Mouse (Mus musculus): ENCODE measurements around the gene Eme2.
A peak's percentile ranks its signal among the peaks of the same experiment; 100 is the strongest.

Gene Eme2

DNA sequence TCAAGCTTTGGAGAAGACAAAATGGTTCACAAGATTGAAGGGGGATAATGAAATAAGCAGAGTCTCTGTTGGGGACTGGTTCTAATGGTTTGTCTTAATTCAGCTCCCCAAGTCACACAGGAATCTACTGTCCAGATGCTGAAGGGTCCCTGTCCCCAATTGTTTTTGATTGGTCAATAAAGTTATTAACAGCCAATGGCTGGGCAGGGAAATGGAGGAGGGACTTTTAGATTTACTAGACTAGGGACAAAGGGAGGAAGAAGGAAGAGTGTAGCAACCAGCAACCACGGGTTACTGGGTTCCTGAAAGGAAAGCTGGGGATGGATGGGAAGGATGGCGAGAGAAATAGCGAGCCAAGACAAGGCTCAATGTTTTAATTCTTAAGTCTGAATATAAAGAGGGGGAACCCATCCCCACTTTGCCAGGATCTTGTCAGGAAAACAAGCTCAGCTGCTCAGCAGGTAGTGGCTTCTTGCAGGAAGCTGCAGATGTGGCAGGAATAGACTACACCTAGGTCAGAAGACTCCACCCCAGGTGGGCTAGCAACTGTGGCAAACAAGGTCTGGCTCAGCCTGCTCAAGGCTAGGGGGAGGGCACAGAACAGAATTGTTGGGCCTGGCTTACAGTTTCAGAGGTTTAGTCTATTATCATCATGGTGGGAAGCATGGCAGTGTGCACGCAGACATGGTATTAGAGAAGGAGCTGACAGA is 21.0 kb downstream of the Eme2 start:
- no peak for DNase-seq

DNA sequence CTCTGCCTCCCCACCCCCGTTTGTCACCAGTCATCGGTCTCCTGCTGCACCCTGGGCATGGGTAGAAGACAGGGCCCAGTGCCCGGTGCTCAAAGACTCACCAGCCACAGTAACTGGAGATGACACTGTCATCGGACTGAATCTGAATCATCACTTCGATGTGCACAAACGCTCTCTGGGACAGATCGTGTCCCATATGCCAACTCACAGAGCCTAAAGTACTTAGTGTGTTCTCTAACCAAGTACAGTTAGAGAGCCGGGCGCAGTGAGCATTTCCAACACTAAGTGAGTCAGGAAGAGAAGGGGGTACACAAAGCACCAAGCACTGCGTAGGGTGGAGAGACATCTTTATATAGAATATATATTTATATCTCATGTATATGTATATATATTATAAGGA is 27.0 kb downstream of the Eme2 start:
- no peak for DNase-seq

- peak; percentile 90 for DNase-seq
Observed at GRCm38 (mm10) chr17:24865776-24866175, 29.1 kb downstream of the Eme2 start, which contains the start of gene Igfals. Gene Igfals, plus strand, starts transcription at chr17:24865997.

- DNase-seq = no peak
Observed at GRCm38 (mm10) chr17:24861785-24862184, 33.1 kb downstream of the Eme2 start.

DNA sequence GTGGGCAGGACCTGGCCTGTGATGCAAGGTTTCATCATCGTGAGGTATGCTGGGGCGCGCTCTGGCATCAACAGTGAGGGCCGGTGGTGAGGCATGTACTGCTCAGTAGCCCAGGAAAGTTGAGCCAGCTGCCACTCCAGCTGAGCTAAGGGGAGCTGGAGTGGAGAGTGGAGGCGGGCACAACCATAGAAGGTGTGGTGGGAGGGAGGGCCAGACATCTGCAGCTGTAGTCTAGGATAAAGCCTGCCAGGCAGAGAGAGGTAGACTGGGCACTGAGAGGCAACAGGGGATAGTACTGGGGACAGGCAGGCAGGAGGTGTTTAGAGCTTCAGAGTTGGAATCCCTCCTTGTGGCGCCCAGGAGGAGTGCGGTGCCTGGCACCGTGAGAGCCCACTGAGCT is 34.8 kb downstream of the Eme2 start:
- DNase-seq = no peak

GRCm38 (mm10) chr17:24858967-24859366 is 35.9 kb downstream of the Eme2 start:
- DNase-seq = no peak

DNA sequence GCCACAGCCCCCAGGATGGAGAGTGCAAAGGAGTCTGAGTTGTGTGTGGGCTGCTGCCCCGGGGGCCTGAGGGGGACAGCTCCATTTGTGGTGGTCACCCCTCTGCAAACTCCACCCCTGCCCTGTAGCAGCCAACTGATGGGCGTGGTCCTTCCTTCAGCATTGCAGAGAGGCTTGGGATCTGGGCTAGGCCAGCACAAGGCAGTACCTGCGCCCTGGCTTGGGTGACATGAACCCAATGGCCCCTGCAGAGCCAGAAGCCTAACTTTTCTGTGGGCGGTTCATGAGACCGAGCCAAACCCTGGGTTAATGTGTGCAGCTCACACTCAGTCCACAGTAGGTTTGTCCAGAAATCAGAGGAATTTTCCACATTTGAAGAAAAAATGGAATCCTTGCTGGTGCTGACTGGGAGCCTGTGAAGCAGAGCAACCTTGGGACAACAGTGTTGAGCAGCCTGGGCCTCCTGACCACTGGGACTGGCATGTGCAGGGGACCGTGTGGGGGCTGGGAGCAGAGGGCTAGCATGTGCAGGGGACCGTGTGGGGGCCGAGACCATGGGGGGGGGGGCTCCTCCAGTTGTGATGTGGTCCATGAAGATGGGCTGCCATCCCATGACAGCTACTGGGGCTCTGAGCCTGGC is 36.9 kb downstream of the Eme2 start:
- DNase-seq = no peak

DNA sequence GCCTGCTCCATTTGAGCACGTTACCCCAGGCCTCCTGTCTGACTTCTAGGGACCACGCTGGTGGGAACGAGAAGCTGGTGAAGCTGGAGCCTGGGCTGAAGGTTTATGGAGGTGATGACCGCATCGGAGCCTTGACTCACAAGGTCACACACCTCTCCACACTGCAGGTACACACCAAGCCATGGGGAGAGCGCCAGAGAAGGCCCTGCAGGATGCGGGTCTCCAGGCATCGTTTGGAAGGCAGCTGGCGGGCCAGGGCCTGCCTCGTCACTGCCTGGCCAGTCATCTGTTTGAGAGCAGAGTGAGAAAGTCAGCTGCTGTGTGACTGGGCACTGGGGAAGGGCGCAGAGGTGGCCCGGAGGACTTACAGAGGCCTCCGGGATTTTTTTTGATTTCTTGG is 38.3 kb downstream of the Eme2 start:
- no peak for DNase-seq

GRCm38 (mm10) chr17:24855838-24856464 is 38.9 kb downstream of the Eme2 start:
- DNase-seq = no peak

DNA sequence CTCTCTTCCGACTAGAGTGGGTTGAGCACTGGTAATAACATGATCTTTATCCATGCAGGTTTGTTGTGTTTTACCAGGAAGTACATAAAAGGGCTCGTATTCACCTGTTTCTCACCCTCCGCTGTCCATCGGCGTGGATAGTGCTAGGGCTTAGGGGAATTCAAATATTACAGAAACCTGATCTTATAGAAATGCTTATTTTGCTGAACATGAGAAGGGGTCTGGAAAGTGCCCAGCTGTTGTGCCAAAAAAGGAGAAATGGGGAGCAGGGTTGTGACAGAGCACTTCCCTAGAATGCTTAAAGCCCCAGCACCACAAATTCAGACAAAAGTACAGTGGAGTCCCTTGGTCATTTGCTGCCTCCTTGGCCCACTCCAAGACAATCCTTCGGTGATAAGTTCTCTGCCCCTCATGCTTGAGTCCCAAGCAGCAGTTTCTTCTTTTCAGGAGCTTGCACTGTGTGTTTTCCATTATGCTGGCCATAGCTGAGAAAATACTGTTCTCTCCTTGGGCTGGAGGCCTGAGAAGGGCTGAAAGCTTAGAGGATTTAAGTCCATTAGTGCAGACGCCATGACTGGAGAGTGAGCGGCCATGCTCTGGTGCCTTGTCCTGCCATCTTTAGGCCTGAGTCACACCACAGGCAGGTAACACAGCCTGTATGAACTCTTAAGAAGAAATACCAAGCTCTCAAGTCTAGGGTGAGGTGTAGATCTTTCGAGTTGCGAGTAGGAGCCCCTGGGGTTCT is 43.3 kb downstream of the Eme2 start:
- DNase-seq = no peak

GRCm38 (mm10) chr17:24850773-24851127 is 44.1 kb downstream of the Eme2 start:
- DNase-seq = no peak

DNA sequence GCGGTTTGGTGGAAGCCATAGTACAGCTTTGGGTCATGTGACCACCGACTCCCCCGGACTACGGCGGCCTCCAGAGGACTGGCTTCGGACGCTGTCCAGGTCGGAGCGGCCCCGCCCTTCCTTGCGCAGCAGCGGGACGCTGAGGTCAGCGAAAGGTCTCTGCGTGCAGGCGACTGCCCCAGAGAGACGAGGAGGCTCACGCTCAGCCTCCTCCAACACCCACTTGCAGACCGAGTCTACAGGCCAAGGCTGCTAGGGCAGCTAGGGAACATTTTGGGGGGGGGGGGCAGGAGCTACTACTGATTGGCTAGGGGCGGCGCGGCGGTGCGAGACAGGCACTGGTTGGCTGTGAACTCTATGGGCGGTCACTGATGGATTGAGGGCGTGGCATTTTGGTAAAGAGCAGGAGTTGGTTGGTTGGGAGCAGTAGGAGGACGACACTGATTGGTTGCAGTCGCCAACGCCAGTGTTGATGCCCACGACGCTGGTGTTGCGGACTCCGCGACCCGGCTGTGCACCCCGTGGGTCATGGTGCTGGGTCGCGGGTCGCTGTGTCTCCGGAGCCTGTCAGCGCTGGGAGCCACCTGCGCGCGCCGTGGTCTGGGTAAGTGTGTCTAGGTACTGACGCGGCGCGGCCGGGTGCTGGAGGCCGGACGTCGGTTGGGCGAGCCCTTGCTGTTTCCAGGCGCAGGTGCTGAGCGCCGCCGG is 44.7 kb downstream of the Eme2 start, which contains the start of gene Fahd1:
TSS of gene Fahd1 (minus strand) at position 300 of the 708 bp plus-strand sequence.
- DNase-seq = peak; percentile 99

DNA sequence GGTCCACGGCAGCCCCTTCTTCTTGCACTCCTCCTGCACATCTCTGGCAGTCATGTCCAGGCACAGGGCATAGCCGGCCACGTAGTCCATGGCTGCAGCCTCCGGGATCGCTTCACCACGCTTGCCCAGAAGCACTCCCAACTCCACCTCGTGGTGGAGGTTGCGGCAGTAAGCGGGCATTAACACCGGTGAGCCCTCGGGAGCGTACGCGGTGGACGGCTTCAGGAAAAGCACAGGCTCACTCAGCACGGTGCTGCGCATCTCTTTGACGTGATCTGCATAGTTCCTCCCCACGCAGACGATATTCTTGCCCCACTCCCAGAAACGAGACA is 45.2 kb downstream of the Eme2 start:
- no peak for DNase-seq

DNA sequence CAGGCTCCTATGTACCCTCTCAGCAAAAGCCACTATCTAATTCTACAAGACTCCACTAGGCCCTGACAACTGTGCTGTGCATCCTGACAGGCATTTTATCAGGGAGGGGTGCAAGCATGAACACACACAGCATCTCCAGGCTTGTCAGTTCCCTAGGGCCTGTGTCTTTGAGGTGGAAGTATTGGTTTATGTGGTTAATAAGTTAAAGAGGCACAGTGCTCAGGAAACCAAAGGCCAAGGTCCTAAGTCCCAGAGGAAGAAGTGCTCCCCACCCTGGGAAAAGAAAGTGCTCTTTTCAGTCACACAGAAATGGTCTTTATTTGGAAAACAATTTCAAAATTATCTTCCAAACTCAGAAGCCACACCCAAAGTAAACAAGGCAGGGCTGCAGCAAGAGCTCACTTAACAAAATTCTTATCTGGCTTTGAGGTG is 46.3 kb downstream of the Eme2 start:
- no peak for DNase-seq

GRCm38 (mm10) chr17:24847386-24847785 is 47.5 kb downstream of the Eme2 start:
- DNase-seq = no peak

DNA sequence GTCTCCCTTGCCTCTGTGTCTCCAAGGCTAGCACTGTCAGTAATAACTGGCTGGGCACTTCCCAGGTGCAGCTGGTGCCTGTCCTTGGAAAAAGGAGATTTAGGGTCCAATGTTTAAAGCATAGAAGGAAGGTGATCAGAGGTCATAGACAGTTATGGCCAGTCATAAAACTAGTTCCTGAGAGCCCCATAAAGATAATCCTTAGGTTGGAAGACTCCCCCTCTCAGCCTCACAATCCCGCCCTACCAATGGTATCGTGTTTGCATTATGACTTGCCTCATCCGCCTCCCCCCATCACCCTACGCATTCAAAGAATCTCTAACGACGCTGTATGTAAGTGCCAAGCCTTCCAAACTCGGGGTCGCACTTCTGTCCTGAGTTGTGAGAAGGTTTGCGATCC is 50.4 kb downstream of the Eme2 start:
- DNase-seq = no peak

- no peak for DNase-seq
Observed at GRCm38 (mm10) chr17:24842631-24843030, 52.3 kb downstream of the Eme2 start.

GRCm38 (mm10) chr17:24841133-24841532 is 53.8 kb downstream of the Eme2 start:
- no peak for DNase-seq

- no peak for DNase-seq
Observed at GRCm38 (mm10) chr17:24840341-24840740, 54.5 kb downstream of the Eme2 start.

- DNase-seq = no peak
Observed at GRCm38 (mm10) chr17:24839842-24840241, 55.0 kb downstream of the Eme2 start, which contains the start of gene Hagh. Gene Hagh, plus strand, starts transcription at chr17:24840143.
